Mouse (Mus musculus): ENCODE results near the gene Snai3. TPM values are rescaled to one million over a fixed set of nuclear protein-coding genes. Genes with fewer than 3 reads are reported as not detected.

The Snai3 gene
- total and polyA plus RNA-seq, 2 experiments from 2014 or later = 0.61 TPM; not detected in 1

DNA sequence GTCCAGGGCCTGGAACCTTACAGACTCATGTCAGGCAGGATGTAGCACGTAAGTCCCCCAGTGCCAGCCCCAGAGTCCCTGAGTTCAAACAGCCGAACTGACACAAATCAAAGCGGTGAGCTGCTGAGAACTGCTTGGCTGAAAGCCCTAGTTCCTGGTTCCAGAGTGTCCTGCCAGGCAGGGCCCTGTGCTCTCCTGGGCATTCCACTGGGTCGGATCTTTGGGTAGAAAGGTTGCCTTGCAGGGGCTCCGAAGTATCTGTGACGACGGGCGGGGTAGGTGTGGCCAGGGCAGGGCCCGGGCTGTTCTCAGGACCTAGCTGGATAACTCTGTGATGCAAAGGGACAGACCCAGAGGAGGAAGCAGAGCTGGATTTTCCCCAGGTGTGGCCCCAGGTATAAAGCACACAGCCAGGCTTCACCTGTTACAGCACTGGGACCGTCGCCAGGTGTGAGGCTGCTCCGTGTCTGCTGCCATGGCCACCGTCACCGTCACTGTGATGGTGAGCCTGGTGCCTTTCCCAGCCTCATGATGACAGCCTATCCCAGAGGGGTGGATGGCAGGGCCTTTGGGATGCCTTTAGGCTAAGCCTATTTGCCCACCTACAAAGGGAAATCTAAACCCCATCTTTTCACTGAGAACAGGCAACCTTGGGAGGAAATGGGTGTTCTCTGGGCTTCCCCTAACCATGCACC, 39.0 kb downstream of the Snai3 start, which contains the start of gene Il17c:
Gene Il17c (plus strand): TSS at position 645 of the 695 bp plus-strand sequence.
- DNase-seq (ENCODE audit: low spot score) (no peak), ATAC-seq (ENCODE audit: insufficient read depth, low read depth) (no peak)
- WGBS = 69% methylated on average over 14 of the region's 14 CpGs

DNA sequence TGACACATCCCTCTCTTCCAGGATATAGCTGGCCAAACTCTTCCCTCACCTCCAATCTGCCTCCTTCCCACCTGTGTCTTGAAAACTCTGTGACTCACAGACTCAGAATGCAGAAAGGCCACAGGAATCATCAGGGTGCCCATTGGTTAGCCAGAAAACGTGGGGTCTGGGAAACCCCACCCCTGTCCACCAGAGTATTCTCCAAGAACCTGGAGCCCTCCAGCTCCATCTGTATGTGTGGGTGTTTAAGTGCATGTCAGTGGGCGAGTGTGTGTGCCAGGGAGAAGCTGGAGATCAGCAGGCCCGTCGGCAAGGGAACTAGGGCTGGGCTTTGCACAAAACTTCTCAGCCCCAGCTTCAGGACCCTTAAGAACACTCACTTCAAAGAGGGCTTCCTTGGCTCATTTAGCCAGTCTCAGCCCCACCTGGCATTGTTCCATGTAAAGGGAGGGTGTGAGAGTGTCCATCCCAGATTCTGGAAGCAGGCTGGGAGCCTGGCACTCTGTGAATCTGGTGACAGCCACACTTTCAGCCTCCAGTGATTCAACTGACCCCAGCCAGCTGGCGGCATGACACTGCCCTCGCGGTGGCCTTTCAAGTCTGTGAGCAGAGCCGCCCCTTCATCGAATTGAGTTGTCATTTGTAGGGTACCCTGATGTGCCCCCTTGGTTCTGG, 40.5 kb downstream of the Snai3 start:
- Histone ChIP-seq H3K9ac (replicated peaks; ENCODE audit: low read depth, low read length) (no peak overlapping the region), H3K36me3 (replicated peaks; ENCODE audit: control insufficient read depth, insufficient read depth, low read length) (peaks cover 31% of the 10 kb centered on the region), H3K27me3 (ENCODE audit: control insufficient read depth, insufficient read depth, low read length) (no peaks in the 10 kb centered on the region), H3K4me3 (ENCODE audit: low read depth, low read length) (no peak overlapping the region), H3K4me2 (ENCODE audit: low read depth, low read length) (no peak overlapping the region), H3K9me3 (replicated peaks; ENCODE audit: control insufficient read depth, low read length) (no peaks in the 10 kb centered on the region), H3K27ac (ENCODE audit: low read depth) (no peak overlapping the region), H3K4me1 (ENCODE audit: control insufficient read depth, insufficient read depth) (0 out of 2 replicates have a peak, but pooled peaks cover 6% of the 10 kb centered on the region)
- ATAC-seq (ENCODE audit: insufficient read depth, low read depth) = peak; percentile 40
- TF ChIP-seq CTCF (IDR thresholded peaks at IDR 0.05; ENCODE audit: low read depth) (no peak), EP300 (IDR thresholded peaks at IDR 0.05; ENCODE audit: low read depth) (no peak)
- WGBS = 43% methylated on average over 9 of the region's 9 CpGs
- DNase-seq (ENCODE audit: low spot score) = peak; percentile 26

More for the DNA sequence above, 39.0 kb downstream of the Snai3 start, which contains the start of gene Il17c:
- Histone ChIP-seq H3K9ac (replicated peaks; ENCODE audit: low read depth, low read length) (no peak within 1 kb of the TSS), H3K4me2 (ENCODE audit: low read depth, low read length) (no peak within 1 kb of the TSS), H3K36me3 (replicated peaks; ENCODE audit: control insufficient read depth, insufficient read depth, low read length) (peaks cover 28% of the 10 kb centered on the region; the same call in 1 of the 2 replicates), H3K9me3 (replicated peaks; ENCODE audit: control insufficient read depth, low read length) (no peaks in the 10 kb centered on the region), H3K27me3 (ENCODE audit: control insufficient read depth, insufficient read depth, low read length) (no peaks in the 10 kb centered on the region), H3K4me1 (ENCODE audit: control insufficient read depth, insufficient read depth) (0 out of 2 replicates have a peak, but pooled peaks cover 6% of the 10 kb centered on the region), H3K27ac (ENCODE audit: low read depth) (no peak within 1 kb of the TSS), H3K4me3 (ENCODE audit: low read depth, low read length) (no peak within 1 kb of the TSS)
- TF ChIP-seq EP300 (IDR thresholded peaks at IDR 0.05; ENCODE audit: low read depth) = no peak
- no peak for TF ChIP-seq CTCF (IDR thresholded peaks at IDR 0.05; ENCODE audit: low read depth)

DNA sequence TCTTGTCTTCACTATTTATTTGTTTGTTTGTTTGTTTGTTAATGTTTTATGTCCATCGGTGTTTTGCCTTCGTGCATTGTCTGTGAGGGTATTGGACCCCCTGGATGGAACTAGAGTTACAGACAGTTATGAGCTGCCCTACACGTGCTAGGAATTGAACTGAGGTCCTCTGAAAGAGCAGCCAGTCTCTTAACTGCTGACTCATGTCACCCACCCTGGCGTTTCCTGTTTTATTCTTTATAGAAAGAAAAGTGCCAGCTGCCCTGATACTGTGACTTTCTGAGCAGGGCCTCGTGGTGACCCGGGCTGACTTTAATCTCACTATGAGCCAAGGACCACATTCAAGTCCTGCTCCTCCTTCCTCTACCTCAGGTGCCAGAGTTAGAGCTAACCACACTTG, 45.0 kb downstream of the Snai3 start:
- H3K36me3 ChIP-seq (replicated peaks; ENCODE audit: control insufficient read depth, insufficient read depth, low read length) = peaks cover 76% of the 10 kb centered on the region
- 82% methylated on average over 6 of the region's 6 CpGs for WGBS
- no peaks in the 10 kb centered on the region for H3K27me3 ChIP-seq (ENCODE audit: control insufficient read depth, insufficient read depth, low read length)
- no peak overlapping the region for H3K4me3 ChIP-seq (ENCODE audit: low read depth, low read length)
- no peaks in the 10 kb centered on the region for H3K9me3 ChIP-seq (replicated peaks; ENCODE audit: control insufficient read depth, low read length)
- H3K4me2 ChIP-seq (ENCODE audit: low read depth, low read length) = no peak overlapping the region
- H3K9ac ChIP-seq (replicated peaks; ENCODE audit: low read depth, low read length) = no peak overlapping the region
- no peaks in the 10 kb centered on the region for H3K4me1 ChIP-seq (ENCODE audit: control insufficient read depth, insufficient read depth)
- no peak for DNase-seq (ENCODE audit: low spot score)
- no peak overlapping the region for H3K27ac ChIP-seq (ENCODE audit: low read depth)
- ATAC-seq (ENCODE audit: insufficient read depth, low read depth) = no peak
- TF ChIP-seq CTCF (IDR thresholded peaks at IDR 0.05; ENCODE audit: low read depth) = no peak
- no peak for TF ChIP-seq EP300 (IDR thresholded peaks at IDR 0.05; ENCODE audit: low read depth)

DNA sequence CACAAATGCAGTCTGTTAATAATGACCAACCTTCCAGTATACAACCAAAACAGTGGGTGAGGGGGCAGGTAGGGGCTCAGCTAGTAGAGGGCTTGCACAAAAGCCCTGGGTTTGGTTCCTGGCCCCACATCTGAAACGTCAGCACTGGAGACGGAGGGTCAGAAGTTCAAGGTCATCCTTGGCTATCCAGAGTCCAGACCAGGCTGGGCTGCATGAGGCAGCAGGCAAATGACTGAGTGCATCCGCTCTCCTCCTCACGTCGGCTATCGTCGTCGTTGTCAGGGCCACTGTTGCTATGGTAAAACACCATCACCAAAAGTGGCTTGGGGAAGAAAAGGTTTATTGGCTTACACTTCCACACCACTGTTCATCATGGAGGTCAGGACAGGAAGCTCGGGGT, 46.2 kb downstream of the Snai3 start:
- Histone ChIP-seq H3K9ac (replicated peaks; ENCODE audit: low read depth, low read length) (no peak overlapping the region), H3K27ac (ENCODE audit: low read depth) (no peak overlapping the region), H3K4me3 (ENCODE audit: low read depth, low read length) (no peak overlapping the region), H3K4me2 (ENCODE audit: low read depth, low read length) (no peak overlapping the region), H3K27me3 (ENCODE audit: control insufficient read depth, insufficient read depth, low read length) (no peaks in the 10 kb centered on the region), H3K9me3 (replicated peaks; ENCODE audit: control insufficient read depth, low read length) (no peaks in the 10 kb centered on the region), H3K36me3 (replicated peaks; ENCODE audit: control insufficient read depth, insufficient read depth, low read length) (peaks cover 88% of the 10 kb centered on the region), H3K4me1 (ENCODE audit: control insufficient read depth, insufficient read depth) (no peaks in the 10 kb centered on the region)
- no peak for DNase-seq (ENCODE audit: low spot score)
- TF ChIP-seq CTCF (IDR thresholded peaks at IDR 0.05; ENCODE audit: low read depth) (no peak), EP300 (IDR thresholded peaks at IDR 0.05; ENCODE audit: low read depth) (no peak)
- WGBS = 77% methylated on average over 9 of the region's 9 CpGs
- ATAC-seq (ENCODE audit: insufficient read depth, low read depth) = no peak

DNA sequence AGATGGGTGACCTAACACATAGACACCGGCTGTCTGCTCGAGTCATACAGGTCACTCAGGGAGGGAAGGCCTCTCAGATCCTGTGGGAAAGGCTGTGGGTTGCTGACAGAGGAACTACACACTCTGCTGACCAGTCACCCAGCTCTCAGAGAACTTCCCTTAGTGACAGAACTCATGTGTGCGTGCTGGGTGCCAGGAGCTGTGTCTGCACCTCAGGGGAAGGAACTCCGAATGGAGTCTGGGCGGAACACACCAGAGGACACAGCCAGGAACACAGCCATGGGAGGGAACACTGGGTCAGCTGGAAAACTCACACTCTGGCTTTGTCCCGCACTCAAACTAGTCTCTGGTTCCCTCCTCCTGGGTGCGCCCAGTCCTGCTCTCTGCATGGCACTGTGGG, 52.9 kb downstream of the Snai3 start:
- 86% methylated on average over 7 of the region's 7 CpGs for WGBS
- Histone ChIP-seq H3K9ac (replicated peaks; ENCODE audit: low read depth, low read length) (no peak overlapping the region), H3K9me3 (replicated peaks; ENCODE audit: control insufficient read depth, low read length) (no peaks in the 10 kb centered on the region), H3K4me3 (ENCODE audit: low read depth, low read length) (no peak overlapping the region), H3K4me2 (ENCODE audit: low read depth, low read length) (no peak overlapping the region), H3K27ac (ENCODE audit: low read depth) (no peak overlapping the region), H3K36me3 (replicated peaks; ENCODE audit: control insufficient read depth, insufficient read depth, low read length) (peaks cover 97% of the 10 kb centered on the region), H3K27me3 (ENCODE audit: control insufficient read depth, insufficient read depth, low read length) (no peaks in the 10 kb centered on the region), H3K4me1 (ENCODE audit: control insufficient read depth, insufficient read depth) (no peaks in the 10 kb centered on the region)
- no peak for ATAC-seq (ENCODE audit: insufficient read depth, low read depth)
- TF ChIP-seq CTCF (IDR thresholded peaks at IDR 0.05; ENCODE audit: low read depth) (no peak), EP300 (IDR thresholded peaks at IDR 0.05; ENCODE audit: low read depth) (no peak)
- no peak for DNase-seq (ENCODE audit: low spot score)
